Comparison of ENCODE assay signal across 8 mouse cellular contexts in the genomic region with DNA sequence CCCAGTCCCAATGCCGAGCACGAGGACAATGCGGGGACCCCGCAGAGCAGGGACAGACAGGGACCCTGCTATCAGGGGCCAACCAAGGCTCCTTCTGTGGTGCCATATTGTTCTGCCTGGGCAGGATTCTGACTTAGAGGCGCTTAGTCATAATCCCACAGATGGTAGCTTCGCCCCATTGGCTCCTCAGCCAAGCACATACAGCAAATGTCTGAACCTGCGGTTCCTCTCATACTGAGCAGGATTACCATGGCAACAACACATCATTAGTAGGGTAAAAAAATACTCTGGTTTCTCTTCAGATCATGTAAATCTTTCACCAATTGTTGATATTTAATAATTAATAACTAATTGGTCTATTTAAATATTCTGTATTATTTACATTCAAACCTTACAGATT.
DNase-seq lines count a peak whose midpoint lies in the region.

No protein-coding gene starts in this region.

- peak; percentile 95 for DNase-seq in ZHBTc4 (ENCODE audit: low read depth, low spot score)
- DNase-seq in embryo, embryonic 10.5 days (ENCODE audit: low spot score), result peak; percentile 89
- peak; percentile 90 for DNase-seq in gastrocnemius, postnatal 14 days
- peak; percentile 100 for DNase-seq in hindlimb bud, embryonic 11.5 days (ENCODE audit: extremely low spot score, low read depth, low spot score)
- DNase-seq in left cerebral cortex, adult 18-20 months (ENCODE audit: low spot score in 2 of 2), result peak; percentile 99 to 100
- peak; percentile 94 for DNase-seq in lung, postnatal 36 days
- DNase-seq in right cerebral cortex, adult 18-20 months, result peak; percentile 98
- DNase-seq in urinary bladder, postnatal 10 days (ENCODE audit: low spot score), result peak; percentile 99

- intact Hi-C loops in gastrocnemius, postnatal 14 days (cut with DNase I; ENCODE audit: low total_unique reads), result no loop called here

Comparison
In these comparisons a context has a peak if more than half of its experiments do, and no peak if none do; other contexts are left out.
1. Peak in every context shown above with its lines: DNase-seq.